ENCODE assay signal across 24 mouse cellular contexts in genomic region chr4:86436336-86436735, GRCm38 (mm10).
DNase-seq lines count a peak whose midpoint lies in the region; ATAC-seq and TF ChIP-seq lines count a peak whose summit lies in the region.
"Had no signal": no experiment of that assay in that cellular context is flagged by ENCODE, and none has a peak within 500 bp of the region (broad histone marks: within the 10 kb centered on the region; RNA-seq: fewer than 3 reads in every experiment).

No protein-coding gene starts in this region.

- no peak for TF ChIP-seq CTCF in stomach, postnatal 0 days (IDR thresholded peaks at IDR 0.05; ENCODE audit: low read depth)
- no peak for TF ChIP-seq CTCF in left cerebral cortex, adult 2 months (IDR thresholded peaks at IDR 0.05)

- no peak for TF ChIP-seq EP300 in stomach, postnatal 0 days (optimal IDR thresholded peaks at IDR 0.05)

- H3K27me3 ChIP-seq in kidney, embryonic 14.5 days (ENCODE audit: control insufficient read depth, insufficient read depth, low read length): no peaks in the 10 kb centered on the region
- H3K27me3 ChIP-seq in stomach, embryonic 15.5 days (replicated peaks): no peaks in the 10 kb centered on the region
- no peaks in the 10 kb centered on the region for H3K27me3 ChIP-seq in stomach, postnatal 0 days (ENCODE audit: control insufficient read depth, insufficient read depth, low read length)
- H3K27me3 ChIP-seq in liver, embryonic 12.5 days (replicated peaks): no peaks in the 10 kb centered on the region
- H3K27me3 ChIP-seq: heart, embryonic 15.5 days; lung, embryonic 15.5 days; neural tube, embryonic 15.5 days had no signal

- intact Hi-C loops in left cerebral cortex, adult 2 months (cut with DNase I): no loop called here

- no peak overlapping the region for H3K4me2 ChIP-seq in kidney, embryonic 14.5 days (replicated peaks; ENCODE audit: low read depth, low read length)
- H3K4me2 ChIP-seq in stomach, embryonic 15.5 days: no peak overlapping the region
- no peak overlapping the region for H3K4me2 ChIP-seq in stomach, postnatal 0 days (replicated peaks; ENCODE audit: low read depth)
- H3K4me2 ChIP-seq in liver, embryonic 12.5 days: no peak overlapping the region
- H3K4me2 ChIP-seq: heart, embryonic 15.5 days; hindbrain, embryonic 14.5 days; lung, embryonic 15.5 days; midbrain, embryonic 11.5 days; neural tube, embryonic 15.5 days had no signal

- H3K36me3 ChIP-seq in kidney, embryonic 14.5 days (ENCODE audit: control insufficient read depth, insufficient read depth, low read length): no peaks in the 10 kb centered on the region
- H3K36me3 ChIP-seq in stomach, embryonic 15.5 days: no peaks in the 10 kb centered on the region
- H3K36me3 ChIP-seq in stomach, postnatal 0 days (ENCODE audit: control insufficient read depth, insufficient read depth, low read length): no peaks in the 10 kb centered on the region
- H3K36me3 ChIP-seq in liver, embryonic 12.5 days: no peaks in the 10 kb centered on the region
- H3K36me3 ChIP-seq: heart, embryonic 15.5 days; lung, embryonic 15.5 days; neural tube, embryonic 15.5 days had no signal

- DNase-seq in kidney, postnatal 14 days: no peak
- DNase-seq in stomach, postnatal 0 days (ENCODE audit: low spot score): no peak
- peak; percentile 73 for DNase-seq in yolk sac, embryonic 10.5 days (ENCODE audit: low spot score)
- no peak for DNase-seq in left cerebral cortex, adult 2 months (ENCODE audit: extremely low spot score in 1 of 2, low spot score in 2 of 2)
- no peak for DNase-seq in left cerebral cortex, adult 18-20 months (ENCODE audit: low spot score in 2 of 2)
- DNase-seq: adrenal gland, adult 8-10 months; cerebellum, adult 11-12 months; cerebellum, postnatal 10 days; embryo, embryonic 11 days; gastrocnemius, adult 2 months; heart, postnatal 4 days; layer of hippocampus, adult 9-11 months; thymus, postnatal 14 days had no signal

- no peak overlapping the region for H3K27ac ChIP-seq in kidney, embryonic 14.5 days (ENCODE audit: low read depth, low read length)
- no peak overlapping the region for H3K27ac ChIP-seq in stomach, embryonic 15.5 days
- H3K27ac ChIP-seq in stomach, postnatal 0 days (replicated peaks): no peak overlapping the region
- H3K27ac ChIP-seq in liver, embryonic 12.5 days: no peak overlapping the region
- no peak overlapping the region for H3K27ac ChIP-seq in left cerebral cortex, adult 2 months
- H3K27ac ChIP-seq: gastrocnemius, adult 2 months; heart, embryonic 15.5 days; hindbrain, embryonic 14.5 days; lung, embryonic 15.5 days; neural tube, embryonic 15.5 days had no signal

- H3K4me3 ChIP-seq in kidney, embryonic 14.5 days (ENCODE audit: low read length): no peak overlapping the region
- no peak overlapping the region for H3K4me3 ChIP-seq in stomach, embryonic 15.5 days (replicated peaks)
- H3K4me3 ChIP-seq in stomach, postnatal 0 days (ENCODE audit: low read depth, low read length): no peak overlapping the region
- no peak overlapping the region for H3K4me3 ChIP-seq in liver, embryonic 12.5 days
- no peak overlapping the region for H3K4me3 ChIP-seq in left cerebral cortex, adult 2 months
- H3K4me3 ChIP-seq: gastrocnemius, adult 2 months; heart, embryonic 15.5 days; lung, embryonic 15.5 days; neural tube, embryonic 15.5 days had no signal

- WGBS in kidney, embryonic 14.5 days: 54% methylated on average over 3 of the region's 3 CpGs
- 72% methylated on average over 3 of the region's 3 CpGs for WGBS in stomach, embryonic 15.5 days
- 65% methylated on average over 3 of the region's 3 CpGs for WGBS in stomach, postnatal 0 days
- WGBS in liver, embryonic 12.5 days (ENCODE audit: insufficient replicate concordance): 64% methylated on average over 3 of the region's 3 CpGs

- no peaks in the 10 kb centered on the region for H3K9me3 ChIP-seq in kidney, embryonic 14.5 days (ENCODE audit: control insufficient read depth, low read length)
- no peaks in the 10 kb centered on the region for H3K9me3 ChIP-seq in stomach, embryonic 15.5 days
- no peaks in the 10 kb centered on the region for H3K9me3 ChIP-seq in stomach, postnatal 0 days (ENCODE audit: control insufficient read depth, low read length)
- no peaks in the 10 kb centered on the region for H3K9me3 ChIP-seq in liver, embryonic 12.5 days (replicated peaks)
- H3K9me3 ChIP-seq: heart, embryonic 15.5 days; lung, embryonic 15.5 days; neural tube, embryonic 15.5 days had no signal

- peak; percentile 85 for ATAC-seq in kidney, embryonic 14.5 days (ENCODE audit: low FRiP score, low TSS enrichment)
- ATAC-seq in stomach, embryonic 15.5 days (ENCODE audit: insufficient read depth, low FRiP score, low read depth): peak; percentile 81; the same call in 1 of the 2 replicates
- no peak for ATAC-seq in stomach, postnatal 0 days (ENCODE audit: low FRiP score, low TSS enrichment)
- peak; percentile 83 for ATAC-seq in liver, embryonic 12.5 days
- ATAC-seq: activated CD4-positive, CD25-positive, alpha-beta regulatory T cell, adult 4 months; forebrain, embryonic 14.5 days; inflammation-experienced regulatory T-cells, adult 6 months had no signal

- H3K9ac ChIP-seq in kidney, embryonic 14.5 days (ENCODE audit: low read depth, low read length): no peak overlapping the region
- H3K9ac ChIP-seq in stomach, embryonic 15.5 days: no peak overlapping the region
- no peak overlapping the region for H3K9ac ChIP-seq in stomach, postnatal 0 days (ENCODE audit: low read length)
- H3K9ac ChIP-seq in liver, embryonic 12.5 days: no peak overlapping the region
- H3K9ac ChIP-seq: heart, embryonic 15.5 days; hindbrain, embryonic 14.5 days; lung, embryonic 15.5 days; neural tube, embryonic 15.5 days had no signal

- H3K4me1 ChIP-seq in kidney, embryonic 14.5 days (ENCODE audit: control insufficient read depth, insufficient read depth, low read length): peaks cover 3% of the 10 kb centered on the region; the same call in 1 of the 2 replicates
- H3K4me1 ChIP-seq in stomach, embryonic 15.5 days: no peaks in the 10 kb centered on the region
- H3K4me1 ChIP-seq in stomach, postnatal 0 days (replicated peaks; ENCODE audit: control insufficient read depth, insufficient read depth): no peaks in the 10 kb centered on the region
- H3K4me1 ChIP-seq in liver, embryonic 12.5 days: no peaks in the 10 kb centered on the region
- H3K4me1 ChIP-seq: heart, embryonic 15.5 days; lung, embryonic 15.5 days; neural tube, embryonic 15.5 days had no signal
